Mouse (Mus musculus) gastrocnemius, adult 2 months (tissue): ENCODE measurements around the gene Crhr1. TPM values are rescaled to one million over a fixed set of nuclear protein-coding genes. Genes with fewer than 3 reads are reported as not detected.
A peak's percentile ranks its signal among the peaks of the same experiment; 100 is the strongest.

Experiments
- DNase-seq: peaks from one replicate; pipeline ENCODE4 v3.0.0; 2022
- H3K27ac ChIP-seq: fragments of 200-600 bp; 2 replicates; pipeline ENCODE4 v1.8.1; 2022; ENCODE audit warnings: mild to moderate bottlenecking
- H3K4me3 ChIP-seq: fragments of 200-600 bp; 2 replicates; pipeline ENCODE4 v1.8.1; 2022; ENCODE audit warnings: mild to moderate bottlenecking, moderate library complexity
- CTCF ChIP-seq: fragments of 200-600 bp; IDR thresholded peaks from 2 replicates; pipeline ENCODE4 v1.8.1; 2022; ENCODE audit warnings: antibody characterized with exemption, mild to moderate bottlenecking, moderate library complexity
- intact Hi-C: fragments of 180-260 bp; cut with DNase I; formaldehyde crosslinking; loops from one replicate; pipeline ENCODE4 v1.15.1; 2025
- long read RNA-seq, 2 experiments: library from polyadenylated mRNA; stranded (forward); transcript quantifications; one replicate each; pipeline ENCODE4 v2.0.0; 2021
- total RNA-seq, 2 experiments: library from RNA; stranded (reverse); gene quantifications; 2 replicates each; pipeline ENCODE4 v1.2.3; 2021

Crhr1 gene
- not detected for total RNA-seq
- long read RNA-seq, experiment 1: 0 reads
- long read RNA-seq, experiment 2: 0 reads

- intact Hi-C loops: no loop called here
- Histone ChIP-seq H3K27ac (no peak within 1 kb of the TSS), H3K4me3 (peak within 1 kb of the TSS; percentile 59)
- no peak for TF ChIP-seq CTCF
- peak; percentile 15 for DNase-seq
These were observed at the start of gene Crhr1 for GRCm38 (mm10) chr11:104132580-104133441. Gene Crhr1, plus strand, starts transcription at chr11:104132855.

DNA sequence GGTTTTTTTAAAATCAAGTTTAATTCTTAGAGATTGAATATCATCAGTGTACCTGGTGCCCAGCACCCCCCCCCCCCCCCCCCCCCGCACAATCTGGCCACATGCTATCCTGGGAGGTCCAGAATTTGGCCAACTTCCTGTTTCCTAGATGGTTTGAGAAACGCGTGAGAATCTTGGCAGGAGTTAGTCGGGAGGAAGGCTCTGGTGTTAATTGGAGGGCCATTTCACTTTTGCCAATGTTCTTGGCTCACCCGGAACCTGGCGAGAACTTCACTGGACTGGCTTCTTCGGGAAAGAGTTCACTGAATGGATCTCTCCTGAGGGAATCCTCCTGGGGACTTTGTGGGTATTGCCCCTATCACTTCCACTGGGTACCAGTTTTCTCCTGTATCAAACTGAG, 49.4 kb upstream of the Crhr1 start:
- no peak for TF ChIP-seq CTCF
- intact Hi-C loops: no loop called here
- no peak for DNase-seq
- H3K27ac ChIP-seq: no peak overlapping the region
- no peak overlapping the region for H3K4me3 ChIP-seq

GRCm38 (mm10) chr11:104083716-104084115, 48.9 kb upstream of the Crhr1 start:
- no peak overlapping the region for H3K27ac ChIP-seq
- no peak for TF ChIP-seq CTCF
- intact Hi-C loops: no loop called here
- no peak overlapping the region for H3K4me3 ChIP-seq
- no peak for DNase-seq

DNA sequence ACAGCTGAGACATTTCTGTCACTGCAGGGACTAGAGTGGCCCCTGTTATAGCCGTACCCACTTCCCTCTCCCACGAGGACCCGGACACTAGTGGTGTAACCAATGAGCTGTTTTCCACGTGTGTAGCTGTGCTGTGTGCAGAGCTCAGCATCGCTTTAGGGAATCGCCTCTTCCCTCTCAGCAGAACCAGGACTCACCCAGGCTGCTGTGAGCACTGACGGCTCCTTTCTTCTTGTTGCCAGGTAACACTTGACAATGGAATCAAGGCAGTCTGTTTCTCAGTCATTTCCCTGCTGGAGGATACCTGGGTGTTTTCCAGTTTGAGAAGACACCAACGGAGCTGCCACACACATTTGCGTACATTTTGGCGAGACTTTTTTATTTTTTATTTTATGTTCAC, 44.1 kb upstream of the Crhr1 start:
- H3K4me3 ChIP-seq: no peak overlapping the region
- intact Hi-C loops: no loop called here
- DNase-seq: no peak
- no peak overlapping the region for H3K27ac ChIP-seq
- no peak for TF ChIP-seq CTCF

GRCm38 (mm10) chr11:104090769-104091168, 41.9 kb upstream of the Crhr1 start:
- no peak overlapping the region for H3K27ac ChIP-seq
- peak; percentile 62 for DNase-seq
- no peak for TF ChIP-seq CTCF
- intact Hi-C loops: no loop called here
- no peak overlapping the region for H3K4me3 ChIP-seq

- intact Hi-C loops: no loop called here
- Histone ChIP-seq H3K27ac (no peak overlapping the region), H3K4me3 (no peak overlapping the region)
- no peak for DNase-seq
- no peak for TF ChIP-seq CTCF
These were observed 37.5 kb upstream of the Crhr1 start for GRCm38 (mm10) chr11:104095151-104095550.

GRCm38 (mm10) chr11:104096536-104096935, 36.1 kb upstream of the Crhr1 start:
- Histone ChIP-seq H3K27ac (no peak overlapping the region), H3K4me3 (no peak overlapping the region)
- intact Hi-C loops: no loop called here
- no peak for DNase-seq
- no peak for TF ChIP-seq CTCF

DNA sequence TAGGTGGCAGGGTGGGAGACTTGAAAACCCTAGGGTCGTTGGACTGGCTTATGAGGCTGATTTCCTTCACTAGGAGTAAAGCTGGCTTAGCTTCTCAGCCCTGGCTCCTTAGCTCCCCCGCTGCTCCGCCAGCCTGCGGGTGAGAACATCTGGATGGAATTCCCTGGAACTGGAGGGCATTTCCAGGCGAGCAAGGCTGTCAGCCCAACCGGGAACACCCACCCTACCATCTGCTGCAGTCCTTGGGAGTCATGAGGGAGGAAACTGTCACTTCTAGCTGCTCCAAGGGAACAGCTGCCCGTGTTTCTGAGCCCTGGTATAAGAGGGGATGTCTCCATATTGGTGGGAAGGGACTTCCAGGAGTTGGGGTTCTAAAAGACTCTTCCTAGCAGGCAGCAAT, 33.1 kb upstream of the Crhr1 start:
- no peak overlapping the region for H3K4me3 ChIP-seq
- no peak for DNase-seq
- H3K27ac ChIP-seq: no peak overlapping the region
- no peak for TF ChIP-seq CTCF
- intact Hi-C loops: no loop called here

DNA sequence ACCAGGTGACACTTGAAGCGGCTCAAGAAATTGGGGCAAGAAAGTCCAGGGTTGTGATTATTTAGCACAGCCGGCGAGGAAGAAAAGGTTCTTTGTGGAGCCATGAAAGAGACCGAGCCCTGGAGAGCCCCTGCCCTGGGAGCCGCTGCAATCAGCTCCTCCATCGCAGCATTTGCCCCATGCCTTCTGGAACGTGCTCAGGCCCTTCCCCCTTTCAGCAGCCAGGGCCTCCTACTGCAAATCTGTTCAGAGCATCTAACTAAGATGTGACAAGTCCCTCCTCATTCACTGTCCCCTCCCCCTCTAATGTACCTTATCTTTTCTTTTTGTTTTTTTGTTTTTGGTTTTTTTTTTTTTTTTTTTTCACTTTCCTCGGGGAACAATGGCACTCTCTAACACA, 30.0 kb upstream of the Crhr1 start:
- intact Hi-C loops: no loop called here
- H3K4me3 ChIP-seq: no peak overlapping the region
- no peak overlapping the region for H3K27ac ChIP-seq
- TF ChIP-seq CTCF: no peak
- DNase-seq: no peak

DNA sequence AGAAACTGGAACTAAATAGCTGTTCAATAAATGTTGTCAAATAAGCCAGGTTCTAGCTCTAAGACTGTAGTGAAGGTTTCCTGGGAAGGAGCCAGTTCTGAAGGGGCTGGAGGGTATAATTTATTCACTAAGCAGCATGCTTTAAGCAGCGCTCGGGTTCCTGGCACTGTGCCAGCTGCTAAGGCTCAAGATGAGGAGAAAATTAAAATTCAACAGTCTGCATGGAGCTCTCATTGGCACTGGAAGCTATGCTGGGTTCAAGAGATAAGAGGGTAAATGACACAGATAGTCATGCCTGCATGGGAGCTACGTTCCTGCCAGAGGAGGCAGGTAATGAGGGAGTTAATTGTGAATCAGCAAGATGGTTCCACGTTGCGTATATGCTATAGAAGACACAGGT, 26.3 kb upstream of the Crhr1 start:
- DNase-seq: no peak
- H3K4me3 ChIP-seq: no peak overlapping the region
- H3K27ac ChIP-seq: no peak overlapping the region
- intact Hi-C loops: no loop called here
- no peak for TF ChIP-seq CTCF

DNA sequence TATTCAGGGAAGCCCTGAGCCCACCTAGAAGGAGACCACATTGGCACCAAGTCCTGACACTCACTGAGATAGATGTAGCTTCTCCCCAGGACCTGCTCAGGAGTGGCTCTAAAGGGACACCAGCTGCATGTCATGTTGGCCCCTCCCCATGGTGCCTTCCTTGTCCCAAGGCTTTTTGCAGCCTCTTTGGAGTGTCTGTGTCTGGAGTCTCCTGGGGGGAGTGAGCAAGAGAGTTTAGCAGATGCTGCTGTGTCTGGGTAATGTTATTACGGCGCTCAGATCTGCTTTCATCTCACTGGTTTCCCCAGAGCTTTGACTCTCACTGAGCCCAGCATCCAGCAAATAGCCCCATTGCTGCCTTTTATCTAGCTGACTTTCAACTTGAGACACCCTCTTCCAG, 25.7 kb upstream of the Crhr1 start:
- H3K27ac ChIP-seq: no peak overlapping the region
- H3K4me3 ChIP-seq: no peak overlapping the region
- intact Hi-C loops: no loop called here
- DNase-seq: no peak
- no peak for TF ChIP-seq CTCF

GRCm38 (mm10) chr11:104110366-104110765, 22.3 kb upstream of the Crhr1 start:
- Histone ChIP-seq H3K4me3 (no peak overlapping the region), H3K27ac (no peak overlapping the region)
- DNase-seq: no peak
- no peak for TF ChIP-seq CTCF
- intact Hi-C loops: no loop called here

DNA sequence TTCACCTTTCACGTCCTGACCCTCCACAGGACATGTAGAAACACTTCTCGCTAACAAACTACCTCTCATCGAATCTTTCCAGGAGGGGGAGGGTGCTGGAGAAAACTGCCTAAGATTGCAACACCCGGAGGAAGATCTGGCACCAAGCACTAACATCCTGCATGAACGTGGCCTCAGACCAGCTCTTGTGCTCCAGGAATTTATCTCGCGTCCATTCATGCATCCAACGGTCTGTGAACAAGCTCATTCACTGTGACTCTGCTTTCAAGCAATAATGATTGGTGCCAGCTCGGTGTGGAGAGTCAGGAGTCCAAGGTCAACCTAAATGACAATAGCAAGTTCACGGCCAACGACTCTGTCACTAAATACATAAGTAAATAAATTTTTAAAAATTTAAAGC, 20.8 kb upstream of the Crhr1 start:
- DNase-seq: no peak
- Histone ChIP-seq H3K27ac (no peak overlapping the region), H3K4me3 (no peak overlapping the region)
- TF ChIP-seq CTCF: no peak
- intact Hi-C loops: no loop called here

DNA sequence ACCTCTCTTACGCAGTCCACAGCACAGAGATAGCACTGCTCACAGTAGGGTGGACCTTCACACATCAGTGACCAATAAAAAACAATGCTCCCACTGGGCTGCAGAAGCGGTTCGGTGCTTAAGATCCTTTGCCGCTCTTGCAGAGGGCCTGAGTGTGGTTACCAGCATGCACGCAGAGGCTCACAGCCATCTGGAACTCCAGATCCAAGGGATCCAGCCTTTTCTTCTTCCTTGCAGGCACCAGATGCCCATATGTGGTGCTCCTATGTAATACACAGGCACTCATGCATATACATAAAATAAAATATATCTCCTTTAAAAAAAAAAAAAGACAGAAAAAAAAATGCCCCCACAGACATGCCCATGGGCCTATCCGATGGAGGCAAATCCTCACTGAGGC, 19.0 kb upstream of the Crhr1 start:
- Histone ChIP-seq H3K4me3 (no peak overlapping the region), H3K27ac (no peak overlapping the region)
- no peak for TF ChIP-seq CTCF
- DNase-seq: no peak
- intact Hi-C loops: no loop called here
